Mouse (Mus musculus): ENCODE data around the gene Gcm2. TPM values are rescaled to one million over a fixed set of nuclear protein-coding genes. Genes with fewer than 3 reads are reported as not detected.

Gcm2 gene
- not detected in 3 replicates for total RNA-seq (2017)

GRCm38 (mm10) chr13:41110935-41111334 lies at the start of gene Gcm2:
Gene Gcm2 (minus strand): TSS chr13:41111035.
- no peak for ATAC-seq (replicated peaks; ENCODE audit: insufficient number of reproducible peaks, low FRiP score, low TSS enrichment, poor library complexity, severe bottlenecking)

GRCm38 (mm10) chr13:41158426-41158825 lies 47.6 kb upstream of the Gcm2 start:
- ATAC-seq (replicated peaks; ENCODE audit: insufficient number of reproducible peaks, low FRiP score, low TSS enrichment, poor library complexity, severe bottlenecking): no peak

DNA sequence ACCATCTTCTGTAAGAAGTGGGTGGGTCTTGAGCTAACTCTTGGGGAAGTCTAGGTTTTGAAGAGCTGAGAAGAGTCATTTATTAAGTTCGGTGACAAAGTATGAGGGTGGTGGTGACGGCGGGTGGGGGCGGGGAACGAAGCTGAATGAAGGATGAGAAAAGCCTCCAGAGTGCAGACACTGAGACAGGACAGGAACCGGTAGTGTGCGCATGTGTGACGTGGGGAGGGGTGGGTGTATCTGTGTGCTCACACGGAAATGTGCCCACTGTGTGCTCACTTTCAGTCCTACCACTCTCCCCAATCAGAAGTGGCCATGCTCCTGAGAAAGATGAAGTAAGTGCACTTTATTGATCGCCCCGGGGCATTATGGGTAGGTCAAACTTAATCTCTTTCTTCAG lies 42.3 kb upstream of the Gcm2 start:
- no peak for ATAC-seq (replicated peaks; ENCODE audit: insufficient number of reproducible peaks, low FRiP score, low TSS enrichment, poor library complexity, severe bottlenecking)

- peak; percentile 56; the same call in 1 of the 2 replicates for ATAC-seq (replicated peaks; ENCODE audit: insufficient number of reproducible peaks, low FRiP score, low TSS enrichment, poor library complexity, severe bottlenecking)
These were observed 35.4 kb upstream of the Gcm2 start for GRCm38 (mm10) chr13:41146271-41146670.

DNA sequence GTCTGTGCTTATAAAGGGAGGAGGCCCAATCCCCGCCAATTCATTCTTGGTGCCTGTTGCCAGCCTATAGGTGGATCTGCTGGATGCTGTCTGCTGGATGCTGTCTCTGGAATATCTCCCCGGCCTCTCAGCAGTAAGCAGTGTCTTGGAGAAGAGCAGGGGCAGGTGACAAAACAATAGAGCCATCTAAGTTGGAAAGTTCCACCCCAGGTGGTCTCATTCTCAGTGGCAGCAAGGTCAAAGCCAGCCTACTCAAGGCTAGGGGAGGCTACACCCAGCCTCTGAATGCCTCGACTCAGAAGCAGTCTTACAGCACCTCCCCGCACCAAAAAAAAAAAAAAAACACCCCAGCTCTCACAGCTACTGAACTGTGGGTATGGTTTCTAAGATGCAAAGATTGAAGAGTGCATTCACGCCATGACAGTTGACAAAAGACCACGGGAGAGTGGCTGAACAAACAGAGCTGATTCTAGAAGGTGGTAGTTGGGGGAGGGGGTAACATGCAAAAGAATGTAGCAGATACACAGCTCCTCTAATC lies 34.7 kb upstream of the Gcm2 start:
- ATAC-seq (replicated peaks; ENCODE audit: insufficient number of reproducible peaks, low FRiP score, low TSS enrichment, poor library complexity, severe bottlenecking): no peak

DNA sequence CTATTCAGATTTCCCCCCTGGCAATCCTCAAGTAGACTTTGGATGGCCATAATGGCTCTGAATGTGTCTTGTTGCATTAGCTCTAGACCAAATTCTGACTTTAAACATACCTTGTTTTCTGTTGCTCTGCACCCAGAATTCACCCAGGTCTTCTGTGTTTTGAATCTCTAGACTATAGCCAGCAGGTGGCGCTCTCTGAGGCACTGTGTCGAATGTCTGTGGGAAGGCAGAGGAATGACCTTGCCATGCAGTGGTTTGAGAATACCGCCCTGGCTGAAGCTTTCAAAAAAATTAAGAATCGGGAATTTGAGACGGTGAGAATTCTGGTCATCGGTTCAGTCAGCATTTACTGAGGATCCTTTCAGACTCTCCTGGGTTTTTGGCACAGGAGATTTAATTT lies 24.1 kb upstream of the Gcm2 start:
- no peak; the same call in 1 of the 2 replicates for ATAC-seq (replicated peaks; ENCODE audit: insufficient number of reproducible peaks, low FRiP score, low TSS enrichment, poor library complexity, severe bottlenecking)

GRCm38 (mm10) chr13:41129061-41129460 lies 18.2 kb upstream of the Gcm2 start:
- no peak for ATAC-seq (replicated peaks; ENCODE audit: insufficient number of reproducible peaks, low FRiP score, low TSS enrichment, poor library complexity, severe bottlenecking)

- ATAC-seq (replicated peaks; ENCODE audit: insufficient number of reproducible peaks, low FRiP score, low TSS enrichment, poor library complexity, severe bottlenecking): no peak
These were observed 17.5 kb upstream of the Gcm2 start for GRCm38 (mm10) chr13:41128326-41128725.

- no peak for ATAC-seq (replicated peaks; ENCODE audit: insufficient number of reproducible peaks, low FRiP score, low TSS enrichment, poor library complexity, severe bottlenecking)
These were observed 12.9 kb upstream of the Gcm2 start for GRCm38 (mm10) chr13:41123666-41124225.

- no peak for ATAC-seq (replicated peaks; ENCODE audit: insufficient number of reproducible peaks, low FRiP score, low TSS enrichment, poor library complexity, severe bottlenecking)
These were observed 8.5 kb upstream of the Gcm2 start for GRCm38 (mm10) chr13:41119152-41119945.

GRCm38 (mm10) chr13:41113940-41114339 lies 3.1 kb upstream of the Gcm2 start, which contains the start of gene Sycp2l:
Gene Sycp2l (plus strand): TSS chr13:41114307.
- no peak for ATAC-seq (replicated peaks; ENCODE audit: insufficient number of reproducible peaks, low FRiP score, low TSS enrichment, poor library complexity, severe bottlenecking)

DNA sequence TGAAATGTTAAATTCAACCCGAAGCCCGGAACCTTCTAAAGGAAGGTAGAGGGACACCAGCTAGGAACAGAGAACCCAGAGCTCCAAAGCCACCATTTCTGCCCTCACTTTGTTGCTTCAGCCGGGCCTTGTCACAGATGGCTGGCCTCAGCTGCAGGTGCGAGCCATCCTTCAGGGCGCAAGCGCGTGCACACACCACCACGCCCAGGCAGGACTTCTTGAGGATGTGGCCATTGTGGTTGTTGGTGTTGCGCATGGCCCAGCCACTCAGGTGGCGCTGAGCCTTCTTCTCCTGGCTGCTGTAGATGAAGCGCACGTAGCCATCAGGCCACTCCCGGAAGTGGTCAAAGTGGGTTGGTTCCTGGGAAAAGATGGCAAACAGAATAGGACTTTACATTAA lies 5.3 kb downstream of the Gcm2 start:
- no peak for ATAC-seq (replicated peaks; ENCODE audit: insufficient number of reproducible peaks, low FRiP score, low TSS enrichment, poor library complexity, severe bottlenecking)

DNA sequence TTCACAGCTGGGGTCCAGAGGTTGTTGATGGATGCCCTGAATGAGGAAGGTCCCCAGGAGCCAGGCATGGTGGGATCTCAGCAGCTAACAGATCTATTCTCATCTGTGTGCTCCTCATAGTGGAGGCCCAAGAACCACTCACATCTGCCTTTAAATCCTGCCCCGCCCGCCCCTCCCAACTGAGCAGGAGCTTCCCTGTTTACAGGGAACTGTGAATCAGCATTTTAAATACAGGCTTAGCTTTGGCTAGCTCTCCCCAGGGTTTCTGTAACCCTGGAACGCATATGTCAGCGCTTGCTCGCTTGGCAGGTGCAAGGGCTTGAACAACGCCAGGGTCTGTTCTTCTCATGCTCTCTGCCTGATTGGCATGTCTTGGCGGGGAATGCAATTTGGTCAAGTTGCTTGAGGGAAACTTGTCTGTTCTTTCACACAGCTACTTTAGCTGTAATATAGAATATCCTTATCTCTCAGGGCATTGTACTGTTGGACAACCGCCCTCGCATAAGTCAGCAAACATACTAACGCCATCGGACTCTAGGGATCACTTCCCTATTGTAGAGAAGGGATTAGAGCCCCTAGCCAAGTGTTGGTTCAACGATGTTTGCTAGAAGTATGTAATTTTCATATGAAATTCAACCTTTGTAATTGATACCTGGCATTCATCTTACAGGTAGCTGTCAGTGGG lies 6.9 kb downstream of the Gcm2 start:
- ATAC-seq (replicated peaks; ENCODE audit: insufficient number of reproducible peaks, low FRiP score, low TSS enrichment, poor library complexity, severe bottlenecking): no peak

DNA sequence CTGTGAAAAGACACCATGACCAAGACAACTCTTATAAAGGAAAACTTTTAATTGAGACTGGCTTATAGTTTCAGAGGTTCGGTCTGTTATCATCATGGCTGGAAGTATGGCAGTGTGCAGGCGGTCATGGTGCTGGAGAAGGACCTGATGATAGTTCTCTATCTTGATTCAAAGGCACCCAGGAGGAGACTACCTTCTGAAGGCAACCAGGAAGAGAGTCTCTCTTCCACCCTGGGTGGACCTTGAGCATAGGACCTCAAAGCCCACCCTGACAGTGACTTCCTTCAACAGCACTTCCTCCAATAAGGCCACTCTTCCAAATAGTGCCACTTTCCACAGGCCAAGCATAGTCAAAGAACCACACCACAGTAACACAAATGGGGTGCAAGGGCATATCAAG lies 10.8 kb downstream of the Gcm2 start:
- ATAC-seq (replicated peaks; ENCODE audit: insufficient number of reproducible peaks, low FRiP score, low TSS enrichment, poor library complexity, severe bottlenecking): no peak

DNA sequence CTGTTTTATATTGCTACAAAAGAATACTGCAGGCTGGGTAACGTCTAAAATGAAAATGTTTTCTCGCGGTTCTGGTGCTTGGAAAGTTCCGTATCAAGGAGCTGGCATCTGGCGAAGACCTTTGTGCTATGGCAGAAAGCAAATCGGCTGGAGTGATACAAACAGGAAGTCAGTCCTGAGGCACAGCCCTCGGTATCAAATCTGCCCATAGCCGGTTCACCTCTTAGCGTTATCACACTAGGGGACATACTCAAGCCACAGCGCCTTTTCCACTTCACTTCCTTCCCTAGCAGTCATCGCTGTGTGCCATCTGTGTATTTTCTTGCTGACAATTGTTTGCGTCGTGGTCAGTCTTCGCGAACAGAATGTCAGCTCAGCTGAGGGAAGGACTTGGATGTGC lies 12.5 kb downstream of the Gcm2 start:
- ATAC-seq (replicated peaks; ENCODE audit: insufficient number of reproducible peaks, low FRiP score, low TSS enrichment, poor library complexity, severe bottlenecking): no peak

GRCm38 (mm10) chr13:41097324-41098058 lies 13.3 kb downstream of the Gcm2 start:
- peak; percentile 90 for ATAC-seq (replicated peaks; ENCODE audit: insufficient number of reproducible peaks, low FRiP score, low TSS enrichment, poor library complexity, severe bottlenecking)

DNA sequence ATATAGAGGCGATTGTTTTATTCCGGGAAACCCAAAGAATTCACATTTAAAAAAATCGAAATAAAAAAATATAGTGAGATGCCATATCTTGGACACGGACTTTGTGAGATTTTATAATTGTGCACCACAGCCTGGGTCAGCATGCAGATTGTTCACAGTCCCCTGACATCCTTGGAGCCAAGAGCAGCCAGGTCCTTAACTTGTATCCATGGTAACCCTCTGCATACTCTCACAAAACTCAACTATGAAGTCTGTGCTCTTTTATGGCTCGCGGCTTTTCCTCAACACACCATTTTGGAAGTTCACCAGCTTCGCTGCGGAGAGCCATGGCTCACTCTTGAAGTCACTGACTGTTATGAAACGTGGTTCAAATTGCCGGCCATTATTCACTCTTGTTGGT lies 16.7 kb downstream of the Gcm2 start:
- ATAC-seq (replicated peaks; ENCODE audit: insufficient number of reproducible peaks, low FRiP score, low TSS enrichment, poor library complexity, severe bottlenecking): no peak

GRCm38 (mm10) chr13:41091271-41091670 lies 19.6 kb downstream of the Gcm2 start:
- ATAC-seq (replicated peaks; ENCODE audit: insufficient number of reproducible peaks, low FRiP score, low TSS enrichment, poor library complexity, severe bottlenecking): no peak

DNA sequence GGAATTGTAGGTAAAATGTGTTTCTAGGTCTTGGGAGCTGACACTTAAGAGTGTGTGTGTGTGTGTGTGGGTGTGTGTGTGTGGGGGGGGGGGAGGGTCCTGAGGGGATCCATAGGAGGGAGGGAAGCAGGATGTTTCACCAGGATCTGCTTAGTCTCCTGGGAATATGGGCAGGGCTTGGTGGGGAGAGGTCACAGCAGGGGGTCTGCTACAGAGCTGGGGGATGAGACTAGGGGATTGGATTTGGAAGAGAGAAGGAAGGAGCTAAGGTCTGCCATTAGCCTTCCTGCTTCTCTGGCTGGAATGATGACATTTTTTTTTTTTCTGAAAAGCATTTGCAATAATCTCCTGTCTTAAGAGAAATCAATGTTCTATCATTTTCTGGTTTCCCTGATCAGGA lies 22.1 kb downstream of the Gcm2 start:
- no peak for ATAC-seq (replicated peaks; ENCODE audit: insufficient number of reproducible peaks, low FRiP score, low TSS enrichment, poor library complexity, severe bottlenecking)

All from monocyte, adult 5-6 weeks (primary cell).